Mouse (Mus musculus) CH12.LX (cell line): ENCODE data around the gene Atp8b4. TPM values are rescaled to one million over a fixed set of nuclear protein-coding genes. Genes with fewer than 3 reads are reported as not detected.

Experiments
- DNase-seq: peaks from one replicate; pipeline ENCODE4 v3.0.0-alpha.2; 2013; ENCODE audit errors: extremely low read depth
- H3K27ac ChIP-seq: 2 replicates; pipeline ENCODE4 v1.5.1; 2012; ENCODE audit warnings: low read depth, mild to moderate bottlenecking, control low read depth, moderate library complexity; ENCODE audit not compliant: insufficient read depth
- H3K27me3 ChIP-seq: replicated peaks from 2 replicates; pipeline ENCODE3; 2012; ENCODE audit warnings: inconsistent platforms
- H3K36me3 ChIP-seq, 2 experiments: replicated peaks in 1 of 2; 2 replicates each; pipeline versions ENCODE3 to v1.6.1; 2012; ENCODE audit warnings: inconsistent platforms in 1 of 2, low read length in 1 of 2, mild to moderate bottlenecking in 1 of 2, mixed read lengths in 1 of 2, moderate library complexity in 1 of 2; ENCODE audit not compliant: control insufficient read depth in 1 of 2, insufficient read depth in 1 of 2
- H3K4me1 ChIP-seq, 2 experiments: 2 replicates each; pipeline ENCODE4 v1.6.1; 2012; ENCODE audit warnings: inconsistent platforms in 1 of 2, moderate library complexity in 1 of 2; ENCODE audit not compliant: insufficient read depth in 2 of 2, control insufficient read depth in 1 of 2
- H3K4me2 ChIP-seq: 2 replicates; pipeline ENCODE4 v1.6.1; 2012; ENCODE audit warnings: low read depth, mild to moderate bottlenecking, control low read depth; ENCODE audit not compliant: poor library complexity, insufficient read depth, severe bottlenecking
- H3K4me3 ChIP-seq, 3 experiments: fragments of 150-350 bp in 1 of 3; sonication (generic) in 1 of 3; replicated peaks in 1 of 3; 2 replicates each; pipeline versions ENCODE3 to v1.5.1; 2011 to 2012; ENCODE audit warnings: low read depth in 2 of 3, low read length in 2 of 3, mild to moderate bottlenecking in 2 of 3, moderate library complexity in 2 of 3, control low read depth in 1 of 3, improper control_type of control experiment in 1 of 3, inconsistent platforms in 1 of 3, mixed read lengths in 1 of 3; ENCODE audit not compliant: poor library complexity in 1 of 3
- H3K79me2 ChIP-seq: replicated peaks from 2 replicates; pipeline ENCODE4 v1.6.1; 2012; ENCODE audit warnings: mild to moderate bottlenecking, moderate library complexity; ENCODE audit not compliant: control insufficient read depth, poor library complexity, insufficient read depth, severe bottlenecking; ENCODE audit errors: extremely low read depth
- H3K9ac ChIP-seq: 2 replicates; pipeline ENCODE4 v1.6.1; 2012; ENCODE audit warnings: low read depth, mild to moderate bottlenecking, control low read depth, moderate library complexity; ENCODE audit not compliant: insufficient read depth
- H3K9me3 ChIP-seq: replicated peaks from 2 replicates; pipeline ENCODE3; 2012; ENCODE audit warnings: low read length, inconsistent platforms, mixed read lengths
- BHLHE40 ChIP-seq: IDR thresholded peaks from 2 replicates; pipeline ENCODE4 v1.6.1; 2011; ENCODE audit warnings: mild to moderate bottlenecking, low read depth, low read length, improper control_type of control experiment
- CHD1 ChIP-seq: IDR thresholded peaks from 2 replicates; pipeline ENCODE4 v1.6.1; 2012; ENCODE audit warnings: low read depth, low read length, improper control_type of control experiment, inconsistent platforms
- CHD2 ChIP-seq: IDR thresholded peaks from 2 replicates; pipeline ENCODE4 v1.6.1; 2011; ENCODE audit warnings: low read length, improper control_type of control experiment
- EP300 ChIP-seq: IDR thresholded peaks from 2 replicates; pipeline ENCODE4 v1.6.1; 2011; ENCODE audit warnings: low read length, improper control_type of control experiment
- ETS1 ChIP-seq: conservative IDR thresholded peaks from 2 replicates; pipeline ENCODE4 v1.6.1; 2012; ENCODE audit warnings: low read depth, mild to moderate bottlenecking, inconsistent platforms, low read length, improper control_type of control experiment, moderate library complexity
- HCFC1 ChIP-seq: IDR thresholded peaks from 2 replicates; pipeline ENCODE4 v1.6.1; 2012; ENCODE audit warnings: low read depth, mild to moderate bottlenecking, inconsistent platforms, low read length, improper control_type of control experiment
- IRF4 ChIP-seq: IDR thresholded peaks from 2 replicates; pipeline ENCODE4 v1.6.1; 2014; ENCODE audit warnings: low read depth, mild to moderate bottlenecking, inconsistent platforms, low read length, improper control_type of control experiment
- JUN ChIP-seq: IDR thresholded peaks from 2 replicates; pipeline ENCODE4 v1.6.1; 2011; ENCODE audit warnings: low read depth, mild to moderate bottlenecking, low read length, improper control_type of control experiment, moderate library complexity; ENCODE audit not compliant: insufficient read depth
- JUND ChIP-seq: conservative IDR thresholded peaks from 2 replicates; pipeline ENCODE4 v1.6.1; 2011; ENCODE audit warnings: low read depth, low read length, improper control_type of control experiment
- MAX ChIP-seq: IDR thresholded peaks from 2 replicates; pipeline ENCODE4 v1.6.1; 2011; ENCODE audit warnings: low read length, improper control_type of control experiment
- MEF2A ChIP-seq: IDR thresholded peaks from 2 replicates; pipeline ENCODE4 v1.6.1; 2014; ENCODE audit warnings: low read depth, mild to moderate bottlenecking, inconsistent platforms, low read length, improper control_type of control experiment, borderline replicate concordance
- MXI1 ChIP-seq: IDR thresholded peaks from 2 replicates; pipeline ENCODE4 v1.6.1; 2011; ENCODE audit warnings: mild to moderate bottlenecking, low read depth, low read length, improper control_type of control experiment
- MYC ChIP-seq: IDR thresholded peaks from 2 replicates; pipeline ENCODE4 v1.6.1; 2011; ENCODE audit warnings: low read depth, mild to moderate bottlenecking, improper control_type of control experiment, low read length
- NRF1 ChIP-seq: IDR thresholded peaks from 2 replicates; pipeline ENCODE4 v1.6.1; 2014; ENCODE audit warnings: low read depth, mild to moderate bottlenecking, inconsistent platforms, low read length, improper control_type of control experiment, moderate library complexity
- PAX5 ChIP-seq: IDR thresholded peaks from 2 replicates; pipeline ENCODE4 v1.6.1; 2012; ENCODE audit warnings: low read length, inconsistent platforms, mixed read lengths
- POLR2AphosphoS2 ChIP-seq: IDR thresholded peaks from 2 replicates; pipeline ENCODE4 v1.6.1; 2011; ENCODE audit warnings: low read depth, low read length, improper control_type of control experiment
- RAD21 ChIP-seq: IDR thresholded peaks from 2 replicates; pipeline ENCODE4 v1.6.1; 2011; ENCODE audit warnings: low read depth, mild to moderate bottlenecking, low read length, improper control_type of control experiment, moderate library complexity
- SMC3 ChIP-seq: IDR thresholded peaks from 2 replicates; pipeline ENCODE4 v1.6.1; 2011; ENCODE audit warnings: low read depth, low read length, improper control_type of control experiment
- TBP ChIP-seq: conservative IDR thresholded peaks from 2 replicates; pipeline ENCODE4 v1.6.1; 2011; ENCODE audit warnings: low read depth, low read length, improper control_type of control experiment
- TCF12 ChIP-seq: IDR thresholded peaks from 2 replicates; pipeline ENCODE4 v1.6.1; 2014; ENCODE audit warnings: low read depth, mild to moderate bottlenecking, inconsistent platforms, low read length, improper control_type of control experiment
- UBTF ChIP-seq: IDR thresholded peaks from 2 replicates; pipeline ENCODE4 v1.6.1; 2012; ENCODE audit warnings: low read depth, mild to moderate bottlenecking, inconsistent platforms, low read length, improper control_type of control experiment, moderate library complexity
- ZC3H11A ChIP-seq: IDR thresholded peaks from 2 replicates; pipeline ENCODE4 v1.6.1; 2012; ENCODE audit warnings: low read depth, mild to moderate bottlenecking, inconsistent platforms, low read length, improper control_type of control experiment
- ZMIZ1 ChIP-seq: IDR thresholded peaks from 2 replicates; pipeline ENCODE4 v1.6.1; 2012; ENCODE audit warnings: low read depth, mild to moderate bottlenecking, inconsistent platforms, low read length, improper control_type of control experiment
- dilution Hi-C: fragments of 300-500 bp; cut with MboI; formaldehyde crosslinking; loops from 2 replicates; pipeline ENCODE4 v1.14.3; 2020; ENCODE audit warnings: low sequenced_read_pairs; ENCODE audit not compliant: extremely low pct_unique_long_range_greater_than_20kb, extremely low pct_ligation_motif_present
- in situ Hi-C: fragments of 300-500 bp; cut with MboI; formaldehyde crosslinking; loops from 3 replicates; pipeline ENCODE4 v1.14.3; 2019; ENCODE audit warnings: low sequenced_read_pairs, low pct_ligation_motif_present, low pct_unique_long_range_greater_than_20kb, mixed read lengths
- polyA plus RNA-seq: library from polyadenylated mRNA; unstranded; fragments of >175 nt; gene quantifications from 2 replicates; pipeline ENCODE4 v1.2.1, GENCODE M21; 2012; ENCODE audit warnings: low read depth; ENCODE audit not compliant: insufficient read length
- total RNA-seq, 2 experiments: library from RNA; depleted of rRNA; stranded (reverse); fragments of 300-350 nt in 1 of 2; fragments of >200 nt in 1 of 2; gene quantifications; 2 replicates each; pipeline ENCODE4 v1.2.3; 2012 to 2014

Gene Atp8b4
- total and polyA plus RNA-seq, 3 experiments, result 0.50 to 1.9 (median 0.79) TPM

GRCm38 (mm10) chr2:126420901-126421300 lies 79.6 kb downstream of the Atp8b4 start:
- TF ChIP-seq CHD1 (no peak), JUN (no peak), MXI1 (no peak), HCFC1 (no peak), TBP (no peak), IRF4 (no peak), CHD2 (no peak), EP300 (no peak), TCF12 (no peak), BHLHE40 (no peak), MYC (no peak), ETS1 (no peak), UBTF (no peak), NRF1 (no peak), SMC3 (no peak), RAD21 (no peak), MEF2A (no peak), PAX5 (no peak), MAX (no peak)
- dilution Hi-C loops (no loop called here), in situ Hi-C loops (no loop called here)
- Histone ChIP-seq H3K36me3 (no peaks in the 10 kb centered on the region), H3K27ac (no peak overlapping the region), H3K4me3 (no peak overlapping the region), H3K79me2 (no peaks in the 10 kb centered on the region), H3K9me3 (no peaks in the 10 kb centered on the region), H3K9ac (no peak overlapping the region), H3K27me3 (no peaks in the 10 kb centered on the region), H3K4me1 (no peaks in the 10 kb centered on the region), H3K4me2 (no peak overlapping the region)
- DNase-seq, result no peak

GRCm38 (mm10) chr2:126418916-126419315 lies 81.6 kb downstream of the Atp8b4 start:
- Histone ChIP-seq H3K9ac (no peak overlapping the region), H3K4me2 (no peak overlapping the region), H3K36me3 (no peaks in the 10 kb centered on the region), H3K27ac (no peak overlapping the region), H3K79me2 (no peaks in the 10 kb centered on the region), H3K4me3 (no peak overlapping the region), H3K9me3 (no peaks in the 10 kb centered on the region), H3K4me1 (no peaks in the 10 kb centered on the region), H3K27me3 (no peaks in the 10 kb centered on the region)
- no peak for TF ChIP-seq NRF1
- TF ChIP-seq JUND, result no peak
- TF ChIP-seq MAX, result no peak
- TF ChIP-seq MYC, result no peak
- no peak for TF ChIP-seq ZC3H11A
- TF ChIP-seq TBP, result no peak
- TF ChIP-seq POLR2AphosphoS2, result no peak
- no peak for TF ChIP-seq BHLHE40
- no peak for TF ChIP-seq TCF12
- no peak for TF ChIP-seq ZMIZ1
- no peak for TF ChIP-seq IRF4
- no peak for DNase-seq
- in situ Hi-C loops (no loop called here), dilution Hi-C loops (no loop called here)
